Mouse (Mus musculus) limb, embryonic 14.5 days (tissue): ENCODE measurements at regions not wholly inside any gene's neighbourhood (a gene's known extent, or its start where the extent isn't known, plus 50 kb on each side); places are given as distances from the start of the nearest gene placed in this dataset.

Source experiments
- ATAC-seq: fragments of 200-750 bp; cut with Nextera tagmentation; 2 replicates; pipeline ENCODE4 v1.8.0; 2017; ENCODE audit warnings: low read depth, moderate number of reproducible peaks, moderate TSS enrichment; ENCODE audit not compliant: low FRiP score
- DNase-seq: peaks from one replicate; pipeline ENCODE4 v3.0.0-alpha.2; 2015; ENCODE audit warnings: low spot score
- H3K27ac ChIP-seq: fragments of 300-500 bp; sonication (generic); replicated peaks from 2 replicates; pipeline ENCODE4 v1.5.1; 2014; ENCODE audit warnings: low read depth, mild to moderate bottlenecking, low read length, moderate library complexity, mixed read lengths
- H3K27me3 ChIP-seq: fragments of 300-500 bp; sonication (generic); 2 replicates; pipeline ENCODE4 v1.6.1; 2014; ENCODE audit warnings: low read length, mixed read lengths; ENCODE audit not compliant: control insufficient read depth, insufficient read depth
- H3K36me3 ChIP-seq: fragments of 300-500 bp; sonication (generic); 2 replicates; pipeline ENCODE4 v1.6.1; 2014; ENCODE audit warnings: mild to moderate bottlenecking, low read length, moderate library complexity, mixed read lengths; ENCODE audit not compliant: control insufficient read depth, insufficient read depth
- H3K4me1 ChIP-seq: fragments of 300-500 bp; sonication (generic); 2 replicates; pipeline ENCODE4 v1.6.1; 2014; ENCODE audit warnings: antibody characterized with exemption, low read length, mixed read lengths; ENCODE audit not compliant: control insufficient read depth, insufficient read depth
- H3K4me2 ChIP-seq: fragments of 300-500 bp; sonication (generic); replicated peaks from 2 replicates; pipeline ENCODE4 v1.6.1; 2014; ENCODE audit warnings: low read depth, mild to moderate bottlenecking, low read length, moderate library complexity; ENCODE audit not compliant: severe bottlenecking
- H3K4me3 ChIP-seq: fragments of 300-500 bp; sonication (generic); replicated peaks from 2 replicates; pipeline ENCODE4 v1.5.1; 2014; ENCODE audit warnings: low read length
- H3K9ac ChIP-seq: fragments of 300-500 bp; sonication (generic); 2 replicates; pipeline ENCODE4 v1.6.1; 2014; ENCODE audit warnings: mild to moderate bottlenecking, low read depth, low read length, moderate library complexity; ENCODE audit not compliant: severe bottlenecking
- H3K9me3 ChIP-seq: fragments of 300-500 bp; sonication (generic); 2 replicates; pipeline ENCODE4 v1.6.1; 2016; ENCODE audit warnings: low read length; ENCODE audit not compliant: control insufficient read depth
- POLR2A ChIP-seq: fragments of 200-500 bp; IDR thresholded peaks from 2 replicates; pipeline ENCODE4 v1.8.0; 2012; ENCODE audit warnings: inconsistent platforms, mild to moderate bottlenecking, moderate library complexity, borderline replicate concordance; ENCODE audit not compliant: insufficient read depth, insufficient read length; ENCODE audit errors: extremely low read depth
- WGBS: fragments of 180-500 bp; shearing (Covaris S2); extraction: QIAGEN DNeasy Blood & Tissue Kit; methylation state at CpG from one replicate; pipeline ENCODE4 v1.1.7; 2014; 5-methylcytosine and 5-hydroxymethylcytosine counted together

DNA sequence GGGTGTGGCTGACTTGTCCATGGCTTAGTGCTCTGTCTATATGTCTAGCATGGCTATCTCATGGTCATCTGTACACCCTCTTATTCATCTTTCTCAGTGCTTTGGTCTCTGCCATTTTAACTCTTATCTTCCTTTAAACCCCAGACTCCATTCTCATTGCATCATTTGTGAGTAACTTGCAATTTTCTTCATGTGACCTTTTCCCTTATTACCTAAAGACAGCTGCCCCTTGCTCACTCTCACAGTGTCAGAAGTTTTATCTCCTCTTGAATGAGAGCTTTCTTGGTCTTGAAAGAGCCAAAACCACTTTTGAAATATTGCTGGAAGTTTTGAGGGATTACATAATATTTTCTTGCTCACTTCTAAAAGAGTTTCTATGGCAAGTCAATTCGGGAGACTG is 1459.9 kb downstream of the Slc22a22 start:
- ATAC-seq (no peak), DNase-seq (no peak)
- WGBS: 85% methylated on average over 1 of the region's 1 CpGs
- H3K9ac ChIP-seq: no peak overlapping the region
- H3K4me2 ChIP-seq: no peak overlapping the region
- H3K4me3 ChIP-seq: no peak overlapping the region
- no peak for TF ChIP-seq POLR2A
- H3K9me3 ChIP-seq: no peaks in the 10 kb centered on the region
- H3K4me1 ChIP-seq: no peaks in the 10 kb centered on the region
- no peaks in the 10 kb centered on the region for H3K36me3 ChIP-seq
- H3K27ac ChIP-seq: no peak overlapping the region
- no peaks in the 10 kb centered on the region for H3K27me3 ChIP-seq

GRCm38 (mm10) chr15:56016070-56016469 is 1461.4 kb downstream of the Slc22a22 start:
- no peak overlapping the region for H3K4me3 ChIP-seq
- DNase-seq (no peak), ATAC-seq (no peak)
- no peak for TF ChIP-seq POLR2A
- H3K27ac ChIP-seq: no peak overlapping the region
- 88% methylated on average over 1 of the region's 1 CpGs for WGBS
- no peaks in the 10 kb centered on the region for H3K4me1 ChIP-seq
- no peaks in the 10 kb centered on the region for H3K27me3 ChIP-seq
- H3K9ac ChIP-seq: no peak overlapping the region
- no peaks in the 10 kb centered on the region for H3K9me3 ChIP-seq
- H3K4me2 ChIP-seq: no peak overlapping the region
- no peaks in the 10 kb centered on the region for H3K36me3 ChIP-seq

DNA sequence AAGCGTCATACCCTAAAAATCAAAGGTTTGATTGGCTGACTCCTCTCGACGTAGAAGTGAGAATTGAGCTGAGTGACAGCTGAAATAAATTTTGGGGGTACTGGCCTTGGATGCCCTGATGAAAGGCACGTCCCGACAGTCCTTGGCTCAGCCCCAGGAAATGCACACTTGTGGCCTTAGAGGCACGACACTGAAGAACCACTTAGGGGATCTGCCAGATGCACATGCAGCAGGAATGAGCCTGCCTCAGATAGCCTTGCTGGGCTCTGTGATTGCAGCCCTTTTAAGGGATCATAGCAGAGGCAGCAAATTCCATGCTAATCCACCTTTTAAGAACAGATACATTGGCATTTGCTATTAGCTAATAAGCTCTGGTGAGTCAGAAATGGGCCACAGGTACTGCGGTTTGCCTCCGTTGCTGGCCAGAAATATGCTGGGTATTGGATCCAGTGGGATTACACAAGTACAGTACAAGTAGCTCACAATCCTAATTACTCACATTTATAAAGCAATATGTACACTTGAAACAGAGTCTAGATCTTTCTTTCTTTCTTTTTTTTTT is 1463.3 kb downstream of the Slc22a22 start:
- H3K9ac ChIP-seq: no peak overlapping the region
- H3K4me3 ChIP-seq: no peak overlapping the region
- H3K4me2 ChIP-seq: no peak overlapping the region
- H3K27me3 ChIP-seq: no peaks in the 10 kb centered on the region
- H3K36me3 ChIP-seq: no peaks in the 10 kb centered on the region
- H3K27ac ChIP-seq: no peak overlapping the region
- DNase-seq (no peak), ATAC-seq (no peak)
- no peaks in the 10 kb centered on the region for H3K4me1 ChIP-seq
- no peaks in the 10 kb centered on the region for H3K9me3 ChIP-seq
- WGBS: 52% methylated on average over 8 of the region's 8 CpGs
- TF ChIP-seq POLR2A: no peak

DNA sequence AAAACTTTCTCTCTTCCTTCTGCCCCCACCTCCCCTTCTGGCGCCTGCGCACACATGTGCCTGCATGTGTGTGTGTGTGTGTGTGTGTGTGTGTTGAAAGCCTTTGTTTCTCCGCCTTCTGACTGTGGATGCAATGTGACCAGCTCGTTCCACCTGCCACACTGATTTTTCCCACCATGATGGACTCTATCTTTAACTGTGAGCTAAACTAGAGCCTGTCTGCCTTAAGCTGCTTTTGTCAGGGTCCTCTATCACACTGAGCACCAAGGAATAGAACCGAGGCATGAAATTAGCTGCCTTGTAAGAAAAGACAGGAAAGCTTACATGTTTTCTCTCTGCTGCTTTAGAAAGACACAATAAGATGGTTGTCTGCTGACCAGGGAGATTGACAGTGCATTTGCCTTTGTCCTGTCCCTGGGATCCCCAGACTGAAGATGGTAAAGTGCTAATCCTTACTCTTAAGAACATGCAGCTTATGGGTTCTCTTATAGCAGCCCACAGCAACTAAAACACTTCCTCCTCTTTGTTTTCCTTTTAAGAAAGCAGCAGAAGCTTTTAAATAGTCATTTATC is 1468.7 kb downstream of the Slc22a22 start:
- ATAC-seq (no peak), DNase-seq (no peak)
- Histone ChIP-seq H3K27ac (no peak overlapping the region), H3K9ac (no peak overlapping the region), H3K27me3 (no peaks in the 10 kb centered on the region), H3K36me3 (no peaks in the 10 kb centered on the region), H3K4me1 (no peaks in the 10 kb centered on the region), H3K4me2 (no peak overlapping the region), H3K4me3 (no peak overlapping the region), H3K9me3 (no peaks in the 10 kb centered on the region)
- WGBS: 89% methylated on average over 5 of the region's 5 CpGs
- TF ChIP-seq POLR2A: no peak

GRCm38 (mm10) chr15:56007376-56007775 is 1470.0 kb downstream of the Slc22a22 start:
- Histone ChIP-seq H3K9me3 (no peaks in the 10 kb centered on the region), H3K9ac (no peak overlapping the region), H3K4me3 (no peak overlapping the region), H3K27me3 (no peaks in the 10 kb centered on the region), H3K36me3 (no peaks in the 10 kb centered on the region), H3K4me2 (no peak overlapping the region), H3K27ac (no peak overlapping the region), H3K4me1 (no peaks in the 10 kb centered on the region)
- ATAC-seq (no peak), DNase-seq (no peak)
- 81% methylated on average over 3 of the region's 3 CpGs for WGBS
- no peak for TF ChIP-seq POLR2A
